ENCODE assay signal across 19 mouse cellular contexts in the genomic region with DNA sequence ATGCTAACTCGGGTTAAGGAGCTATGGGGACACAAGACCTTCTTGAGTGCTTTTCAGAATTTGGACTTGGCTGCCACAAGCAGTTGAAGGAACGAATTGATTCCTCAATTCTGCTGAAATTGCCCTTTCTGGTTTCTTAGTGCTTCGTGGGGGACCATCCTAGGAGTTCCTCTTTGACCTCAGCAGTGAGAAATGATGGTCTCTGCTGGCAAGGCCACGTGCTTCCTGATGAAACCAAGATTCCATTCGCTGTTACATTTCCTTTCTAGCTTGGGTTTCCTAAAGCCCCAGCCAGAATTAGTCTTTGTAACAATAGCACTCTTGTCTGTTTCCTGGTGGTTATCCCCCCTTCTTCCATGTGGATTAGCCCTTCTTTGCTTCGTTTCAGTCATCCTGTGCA. TPM values are rescaled to one million over a fixed set of nuclear protein-coding genes. Genes with fewer than 3 reads are reported as not detected.
A peak's percentile ranks its signal among the peaks of the same experiment; 100 is the strongest.
DNase-seq lines count a peak whose midpoint lies in the region; ATAC-seq and TF ChIP-seq lines count a peak whose summit lies in the region.
"Had no signal": no experiment of that assay in that cellular context is flagged by ENCODE, and none has a peak within 500 bp of the region (broad histone marks: within the 10 kb centered on the region; RNA-seq: fewer than 3 reads in every experiment).

No protein-coding gene starts in this region.

- ATAC-seq in heart, postnatal 0 days (ENCODE audit: insufficient read depth, low read depth), result no peak
- no peak for ATAC-seq in heart, embryonic 12.5 days (ENCODE audit: insufficient number of reproducible peaks, low FRiP score)
- no peak for ATAC-seq in lung, embryonic 14.5 days (ENCODE audit: insufficient read depth)
- peak; percentile 61; the same call in 1 of the 2 replicates for ATAC-seq in common myeloid progenitor, adult 5-6 weeks (replicated peaks; ENCODE audit: low read depth, poor library complexity, severe bottlenecking)
- ATAC-seq: CD4-positive, CD25-positive, alpha-beta regulatory T cell, adult 4 months; forebrain, embryonic 15.5 days; liver, postnatal 0 days had no signal

- no peak overlapping the region for H3K4me2 ChIP-seq in heart, postnatal 0 days (ENCODE audit: low read depth, low read length)
- H3K4me2 ChIP-seq in heart, embryonic 12.5 days, result no peak overlapping the region
- H3K4me2 ChIP-seq in lung, embryonic 14.5 days, result no peak overlapping the region
- H3K4me2 ChIP-seq: forebrain, embryonic 15.5 days; limb, embryonic 12.5 days; neural tube, embryonic 13.5 days had no signal

- H3K4me3 ChIP-seq in heart, postnatal 0 days (ENCODE audit: low read depth, low read length), result no peak overlapping the region
- no peak overlapping the region for H3K4me3 ChIP-seq in heart, embryonic 12.5 days
- H3K4me3 ChIP-seq in lung, embryonic 14.5 days (ENCODE audit: low read depth, low read length), result no peak overlapping the region
- H3K4me3 ChIP-seq: erythroblast, embryonic 14.5 days; forebrain, embryonic 15.5 days; left cerebral cortex, adult 2 months; limb, embryonic 12.5 days; midbrain, embryonic 10.5 days; neural tube, embryonic 13.5 days had no signal

- WGBS in heart, postnatal 0 days, result 58% methylated on average over 6 of the region's 6 CpGs
- 57% methylated on average over 6 of the region's 6 CpGs for WGBS in heart, embryonic 12.5 days
- WGBS in lung, embryonic 14.5 days, result 45% methylated on average over 6 of the region's 6 CpGs

- no peak for DNase-seq in heart, postnatal 0 days (ENCODE audit: low spot score)
- DNase-seq in lung, embryonic 14.5 days, result peak; percentile 47
- DNase-seq in lung, postnatal 4 days, result no peak
- DNase-seq in kidney, postnatal 10 days, result peak; percentile 24
- no peak for DNase-seq in right cerebral cortex, postnatal 10 days (ENCODE audit: low spot score in 2 of 2)
- DNase-seq: adrenal gland, adult 2 months; cerebellum, adult 18-20 months; gastrocnemius, postnatal 10 days; liver, postnatal 0 days had no signal

- H3K27ac ChIP-seq in heart, postnatal 0 days (ENCODE audit: low read depth), result 0 out of 2 replicates have a peak overlapping the region, but pooled peaks have one; percentile 7
- H3K27ac ChIP-seq in heart, embryonic 12.5 days (ENCODE audit: poor library complexity, severe bottlenecking), result no peak overlapping the region
- H3K27ac ChIP-seq in lung, embryonic 14.5 days (ENCODE audit: low read depth), result no peak overlapping the region
- H3K27ac ChIP-seq: forebrain, embryonic 15.5 days; limb, embryonic 12.5 days; midbrain, embryonic 10.5 days; neural tube, embryonic 13.5 days had no signal

- peaks cover 42% of the 10 kb centered on the region for H3K4me1 ChIP-seq in heart, postnatal 0 days (ENCODE audit: control insufficient read depth, insufficient read depth)
- H3K4me1 ChIP-seq in heart, embryonic 12.5 days (replicated peaks), result peaks cover 41% of the 10 kb centered on the region
- H3K4me1 ChIP-seq in lung, embryonic 14.5 days (ENCODE audit: insufficient read depth), result no peaks in the 10 kb centered on the region
- H3K4me1 ChIP-seq: neural tube, embryonic 13.5 days had no signal

- no peaks in the 10 kb centered on the region for H3K36me3 ChIP-seq in heart, postnatal 0 days (replicated peaks; ENCODE audit: control insufficient read depth, insufficient read depth, low read length)
- peaks cover 6% of the 10 kb centered on the region; the same call in 1 of the 2 replicates for H3K36me3 ChIP-seq in heart, embryonic 12.5 days
- no peaks in the 10 kb centered on the region for H3K36me3 ChIP-seq in lung, embryonic 14.5 days (ENCODE audit: insufficient read depth)
- H3K36me3 ChIP-seq: forebrain, embryonic 15.5 days; limb, embryonic 12.5 days; midbrain, embryonic 10.5 days; neural tube, embryonic 13.5 days had no signal

- H3K27me3 ChIP-seq in heart, postnatal 0 days (ENCODE audit: control insufficient read depth, insufficient read depth, low read length), result no peaks in the 10 kb centered on the region
- no peaks in the 10 kb centered on the region for H3K27me3 ChIP-seq in heart, embryonic 12.5 days (replicated peaks)
- no peaks in the 10 kb centered on the region for H3K27me3 ChIP-seq in lung, embryonic 14.5 days (ENCODE audit: insufficient read depth, low read length)
- H3K27me3 ChIP-seq: forebrain, embryonic 15.5 days; limb, embryonic 12.5 days; neural tube, embryonic 13.5 days had no signal

- TF ChIP-seq CTCF in heart, postnatal 0 days (IDR thresholded peaks at IDR 0.05; ENCODE audit: low read depth), result no peak
- no peak for TF ChIP-seq CTCF in lung, embryonic 14.5 days (IDR thresholded peaks at IDR 0.05; ENCODE audit: low read depth)

- TF ChIP-seq EP300 in heart, postnatal 0 days (IDR thresholded peaks at IDR 0.05; ENCODE audit: low read depth), result no peak

- H3K9ac ChIP-seq in heart, postnatal 0 days (replicated peaks; ENCODE audit: low read depth, low read length), result no peak overlapping the region
- H3K9ac ChIP-seq in heart, embryonic 12.5 days, result no peak overlapping the region
- no peak overlapping the region for H3K9ac ChIP-seq in lung, embryonic 14.5 days
- H3K9ac ChIP-seq: forebrain, embryonic 15.5 days; limb, embryonic 12.5 days; liver, postnatal 0 days; neural tube, embryonic 13.5 days had no signal

- no peaks in the 10 kb centered on the region for H3K9me3 ChIP-seq in heart, postnatal 0 days (replicated peaks; ENCODE audit: control insufficient read depth, low read length)
- H3K9me3 ChIP-seq in heart, embryonic 12.5 days (replicated peaks), result no peaks in the 10 kb centered on the region
- H3K9me3 ChIP-seq in lung, embryonic 14.5 days (ENCODE audit: low read depth, low read length), result no peaks in the 10 kb centered on the region
- H3K9me3 ChIP-seq: forebrain, embryonic 15.5 days; limb, embryonic 12.5 days; midbrain, embryonic 10.5 days; neural tube, embryonic 13.5 days had no signal

RNA-seq across cellular contexts. Expression of gene Samd4, which starts 32.9 kb away (rescaled TPM):
- 50.4 and 53.8 TPM in 2 replicates for total RNA-seq in heart, postnatal 0 days (2014; rRNA removed; ENCODE audit: low replicate concordance)
- 12.5 and 12.7 TPM in 2 replicates for polyA plus RNA-seq in heart, postnatal 0 days (2015; fragmentation: Nextera tagmentation; extraction: Ambion mirVana)
- 16.5 and 17.9 TPM in 2 replicates for polyA plus RNA-seq in heart, embryonic 12.5 days (2016; fragmentation: Nextera tagmentation; extraction: Ambion mirVana)
- polyA plus RNA-seq in lung, embryonic 14.5 days (2014; fragmentation: Nextera tagmentation; extraction: Ambion mirVana), result 3.8 and 4.6 TPM in 2 replicates
- 0.15 and 0.18 TPM in 2 replicates for total RNA-seq in common myeloid progenitor, adult 5-6 weeks (2017)
- total RNA-seq: monocyte, adult 5-6 weeks had no signal
- polyA plus RNA-seq: CD4-positive, CD25-positive, alpha-beta regulatory T cell, adult 4 months had no signal

Comparison
In these comparisons a context has a peak if more than half of its experiments do, and no peak if none do; other contexts are left out.
1. DNase-seq: peak in lung, embryonic 14.5 days (single experiment) and kidney, postnatal 10 days (single experiment); none in heart, postnatal 0 days (single experiment), lung, postnatal 4 days (0 of 2) and right cerebral cortex, postnatal 10 days (0 of 2).